Mouse (Mus musculus) urinary bladder, postnatal 4 days (tissue): ENCODE data around the gene Arhgap31.
"Not testable (repeated sequence)": the region's sequence is repeated elsewhere in the genome, so short reads cannot be mapped to it uniquely, and the experiment has no call there.

Source experiments
- DNase-seq, 2 experiments: peaks; one replicate each; pipeline ENCODE4 v3.0.0; 2021 to 2022; ENCODE audit warnings: low spot score in 2 of 2

Gene Arhgap31

DNA sequence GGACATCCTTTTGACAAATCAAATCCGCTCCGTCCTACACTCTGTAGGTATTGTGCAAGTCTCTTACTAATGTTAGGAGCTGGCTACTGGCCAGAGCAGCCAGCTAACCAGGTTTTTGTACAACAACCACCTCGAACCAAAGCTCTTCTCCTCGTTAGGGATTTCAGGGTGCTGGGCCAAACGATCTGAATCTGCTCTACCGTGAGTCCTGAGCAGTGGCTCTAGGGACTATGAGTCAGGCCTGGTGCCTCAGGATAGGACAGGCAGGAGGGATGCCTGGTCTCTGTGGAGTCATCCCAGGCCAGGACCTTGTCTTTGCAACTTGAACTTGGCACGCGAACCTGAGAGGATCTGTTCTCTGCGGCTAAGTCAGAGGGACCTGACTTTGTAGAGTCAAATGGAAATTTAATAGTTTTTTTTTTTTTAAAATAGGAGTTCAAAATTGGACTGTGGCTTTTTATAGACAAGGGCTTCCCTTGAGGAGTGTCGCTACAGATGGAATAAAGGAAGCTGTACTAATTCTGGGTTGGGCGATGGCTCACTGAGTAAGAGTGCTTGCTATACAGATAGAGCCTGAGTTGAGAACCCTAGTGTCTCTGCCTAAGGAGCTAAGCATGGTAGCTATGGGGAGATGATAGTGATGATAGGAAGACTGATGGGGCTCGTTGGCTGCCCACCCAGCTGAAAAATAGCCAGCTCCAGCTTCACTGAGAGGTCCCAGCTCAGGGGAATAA is 24.4 kb downstream of the Arhgap31 start:
- no peak for DNase-seq

DNA sequence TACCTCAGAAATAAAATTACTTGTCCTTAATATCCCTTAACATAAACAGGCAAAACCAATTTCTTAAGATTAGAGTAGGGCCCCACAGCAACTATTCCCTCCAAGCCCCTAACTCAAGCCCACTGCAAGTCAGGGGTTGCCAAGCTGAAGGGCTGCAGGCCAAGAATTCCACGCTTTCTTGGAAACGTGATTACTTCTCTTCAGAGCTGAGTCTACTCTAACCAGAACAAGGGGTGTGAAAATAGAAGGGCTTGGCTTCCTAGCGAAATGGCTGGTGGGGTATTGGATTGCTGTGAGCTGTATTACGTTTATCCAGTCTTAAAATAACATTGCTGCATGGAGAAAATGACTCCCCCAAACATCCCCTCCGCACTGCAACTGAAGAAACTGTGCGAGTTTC is 25.4 kb downstream of the Arhgap31 start:
- DNase-seq, result no peak

DNA sequence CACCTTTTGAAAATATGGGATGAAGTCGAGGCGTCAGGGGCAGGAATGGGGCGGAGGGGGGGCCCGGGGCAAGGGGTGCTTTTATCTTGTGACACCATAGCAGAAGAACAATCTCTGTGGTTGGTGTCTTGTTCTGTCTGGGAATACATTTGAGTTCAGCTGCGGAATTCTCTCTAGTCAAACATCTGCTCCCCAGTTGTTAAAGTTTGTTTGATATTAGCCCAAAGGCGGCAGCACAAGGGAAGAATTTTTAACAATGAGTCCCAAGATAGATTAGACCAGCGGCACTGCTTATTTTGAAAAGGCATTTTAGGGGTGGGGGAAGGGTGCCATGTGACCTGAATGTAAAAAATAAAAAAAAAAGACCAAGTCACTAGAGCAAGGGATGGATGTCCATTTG is 30.0 kb downstream of the Arhgap31 start:
- no peak for DNase-seq

DNA sequence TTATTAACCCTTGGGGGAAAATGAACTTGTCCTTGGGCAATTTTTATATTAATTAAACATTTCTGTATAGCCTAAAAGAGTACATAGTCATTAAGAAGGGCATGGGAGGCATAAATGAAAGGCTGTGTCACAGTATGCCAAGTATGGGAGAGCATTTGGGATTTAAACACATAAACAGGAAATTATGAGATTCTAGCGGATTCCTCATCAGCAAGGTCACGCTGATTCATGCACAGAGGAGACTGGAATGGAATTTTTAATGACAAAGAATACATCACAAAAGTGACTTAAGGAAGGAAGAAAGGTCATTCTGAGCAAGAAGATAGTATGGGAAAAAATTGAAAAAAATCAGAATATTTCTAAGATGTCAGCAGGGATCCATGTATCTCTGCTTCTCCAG is 31.8 kb downstream of the Arhgap31 start:
- no peak for DNase-seq

DNA sequence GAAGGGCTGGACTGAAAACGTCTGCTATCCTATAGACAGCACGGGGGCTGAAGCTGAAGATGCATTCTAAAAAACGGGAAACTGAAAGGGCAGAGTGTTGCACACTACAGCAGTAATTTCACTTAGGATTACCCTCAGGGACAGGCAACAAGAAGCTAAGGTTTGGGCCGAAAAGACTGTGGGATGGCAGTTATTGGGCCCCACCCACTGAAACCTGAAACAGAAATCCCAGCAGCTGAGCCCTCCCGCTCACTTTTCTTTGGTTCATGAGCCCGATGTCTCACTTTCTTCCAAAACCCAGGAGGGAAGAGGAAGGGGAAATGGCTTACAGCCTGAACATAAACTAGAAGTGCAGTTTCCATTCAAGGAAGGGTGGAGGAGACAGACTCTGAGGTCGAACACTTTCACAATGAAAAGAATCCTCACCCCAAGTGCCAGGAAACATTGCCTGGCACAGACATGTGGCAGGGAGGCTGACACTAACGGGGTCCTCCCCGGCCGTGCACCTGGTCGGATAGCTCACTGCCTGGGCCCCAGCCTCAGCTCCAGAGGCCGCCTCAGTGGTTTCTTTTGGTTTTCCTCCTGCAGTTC is 33.5 kb downstream of the Arhgap31 start:
- DNase-seq, result no peak

DNA sequence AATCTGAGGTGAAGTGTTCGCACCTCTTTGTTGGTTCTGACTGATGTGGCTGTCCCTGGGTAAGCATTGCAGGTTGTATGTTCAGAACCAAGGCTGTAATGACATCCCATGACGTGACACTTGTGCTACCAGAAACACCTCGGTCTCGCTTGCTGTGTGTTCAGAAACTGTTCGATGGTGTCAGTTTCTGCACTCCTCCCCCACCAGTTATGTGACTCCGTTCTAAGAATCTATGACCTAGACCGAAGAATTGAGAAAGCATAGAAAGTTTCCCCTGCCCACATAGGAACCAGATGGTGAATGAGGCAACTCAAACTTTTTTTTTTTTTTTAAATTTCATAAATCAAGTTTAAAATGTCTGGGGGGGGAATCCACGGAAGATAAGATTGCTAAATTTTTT is 34.2 kb downstream of the Arhgap31 start:
- no peak for DNase-seq

DNA sequence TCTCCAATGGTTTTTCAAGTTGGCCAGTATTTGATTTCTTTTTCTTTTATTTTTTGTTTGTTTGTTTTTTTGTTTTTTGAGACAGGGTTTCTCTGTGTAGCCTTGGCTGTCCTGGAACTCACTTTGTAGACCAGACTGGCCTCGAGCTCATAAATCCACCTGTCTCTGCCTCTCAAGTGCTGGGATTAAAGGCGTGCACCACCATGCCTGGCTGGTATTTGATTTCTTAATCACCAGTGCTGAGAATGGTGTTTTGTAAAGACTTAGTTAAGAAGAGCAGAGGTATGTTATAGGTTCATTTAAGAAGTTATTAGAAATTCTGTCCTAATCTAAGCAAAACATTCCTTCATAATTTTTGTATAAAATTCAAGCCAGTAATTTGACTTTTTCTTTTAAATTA is 35.1 kb downstream of the Arhgap31 start:
- DNase-seq, result not testable (repeated sequence)

DNA sequence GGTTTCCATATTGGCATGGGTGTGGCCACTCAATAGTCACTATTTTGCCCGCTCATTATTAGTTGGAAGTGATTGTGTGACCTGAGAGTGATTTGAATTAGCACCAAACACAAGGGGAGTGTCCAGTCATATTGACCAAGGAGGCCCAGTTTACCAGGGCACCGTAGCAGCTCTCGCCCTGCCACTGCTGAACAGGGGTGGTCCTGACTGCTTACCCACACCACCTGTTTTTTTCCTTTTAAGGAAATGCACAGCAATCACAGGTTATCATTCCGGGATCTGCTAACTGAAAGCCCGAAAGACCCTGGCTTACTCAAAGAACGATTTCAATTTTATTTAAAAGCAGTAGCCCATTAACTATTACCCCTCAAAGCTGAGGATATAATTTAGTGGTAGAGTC is 35.9 kb downstream of the Arhgap31 start:
- DNase-seq, result no peak

DNA sequence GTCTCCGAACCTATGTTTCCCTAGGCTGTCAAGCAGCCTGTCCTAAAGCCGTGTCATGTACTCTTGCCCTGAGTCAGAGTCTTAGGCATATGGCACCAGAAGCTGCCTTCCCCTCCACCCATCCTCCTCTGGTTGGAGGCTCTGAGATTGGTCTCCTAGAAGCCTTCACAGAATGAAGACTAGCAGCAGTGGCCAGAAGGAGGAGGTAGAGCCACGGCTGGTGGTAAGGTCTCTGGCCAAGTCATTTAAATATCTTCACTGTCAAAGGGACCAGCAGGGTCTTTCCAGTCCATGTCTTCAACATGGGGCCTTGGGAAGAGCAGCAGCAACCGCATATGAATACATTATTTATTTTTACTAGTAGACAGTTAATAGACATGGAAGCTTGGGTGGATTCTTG is 36.4 kb downstream of the Arhgap31 start:
- DNase-seq, result no peak

DNA sequence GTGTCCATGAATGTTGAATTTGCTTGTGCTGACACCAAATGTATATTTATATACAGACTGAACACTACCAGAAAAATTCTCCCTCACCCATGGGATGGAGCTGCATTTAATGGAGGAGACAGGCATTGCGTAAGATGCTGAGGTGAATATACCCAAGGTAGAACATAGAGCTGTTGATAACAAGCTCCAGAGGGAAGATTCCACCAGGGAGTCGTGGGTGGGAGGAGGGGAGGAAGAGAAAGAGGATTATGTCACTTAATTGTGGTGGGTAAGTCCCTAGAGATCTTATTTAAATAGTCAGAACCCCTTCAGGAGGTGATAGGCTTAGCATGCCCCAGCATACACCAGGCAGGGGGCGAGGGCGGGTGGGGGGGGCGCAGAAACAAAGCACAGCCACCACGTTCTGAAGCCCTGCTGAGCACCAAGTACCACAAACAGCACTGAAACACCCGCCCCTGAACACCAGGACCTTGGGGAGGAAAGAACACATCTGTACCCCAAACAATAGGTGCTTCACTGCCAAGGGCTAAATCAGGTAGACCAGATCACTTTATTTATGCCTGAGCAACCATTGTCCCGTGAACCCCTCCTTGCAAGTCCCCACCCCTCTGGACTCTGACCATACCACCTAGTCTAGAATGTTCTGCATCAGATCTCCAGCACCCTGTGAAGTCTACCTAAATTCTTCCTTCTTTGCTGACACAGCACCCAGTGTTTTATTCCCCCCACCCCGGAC is 37.3 kb downstream of the Arhgap31 start:
- DNase-seq, result no peak

DNA sequence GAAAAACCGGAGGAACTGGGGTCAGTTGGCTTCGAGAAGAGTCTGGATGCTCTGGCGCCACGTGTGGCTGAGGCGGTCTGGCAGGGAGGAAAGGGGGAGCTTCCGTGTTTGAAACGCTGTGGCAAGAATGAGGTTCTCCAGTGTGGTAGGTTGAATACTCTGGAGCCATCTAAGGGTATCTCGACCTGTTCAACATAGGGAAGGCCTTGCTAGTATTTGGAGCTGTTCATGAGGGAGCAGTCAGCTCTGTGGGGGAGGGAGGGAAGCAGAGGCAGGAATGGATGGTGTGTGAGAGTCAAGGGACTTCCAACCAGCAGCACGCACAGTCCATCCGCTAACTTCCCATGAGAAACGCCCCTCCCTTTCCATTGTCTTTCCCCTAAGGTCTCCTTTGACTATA is 38.2 kb downstream of the Arhgap31 start:
- DNase-seq, result no peak

DNA sequence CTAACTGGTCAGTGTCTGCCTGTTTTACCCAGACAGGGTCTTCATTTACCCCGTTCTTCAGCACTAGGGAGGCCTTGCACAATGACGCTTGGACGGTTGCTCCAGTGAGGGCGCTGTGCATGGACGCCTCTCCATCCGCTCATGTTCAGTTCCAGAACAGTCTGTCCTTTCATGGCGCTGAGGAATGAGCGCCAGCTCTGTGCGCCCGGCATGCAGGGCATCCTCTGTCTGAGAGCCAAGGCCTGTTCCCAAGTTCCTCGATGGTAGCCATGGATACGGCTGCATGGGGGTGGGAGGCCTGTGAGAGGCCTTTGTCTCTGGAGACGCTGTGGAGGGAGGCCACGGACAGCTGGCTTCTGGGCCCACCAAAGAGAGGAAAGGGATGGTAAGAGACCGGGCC is 39.6 kb downstream of the Arhgap31 start:
- DNase-seq, result no peak

DNA sequence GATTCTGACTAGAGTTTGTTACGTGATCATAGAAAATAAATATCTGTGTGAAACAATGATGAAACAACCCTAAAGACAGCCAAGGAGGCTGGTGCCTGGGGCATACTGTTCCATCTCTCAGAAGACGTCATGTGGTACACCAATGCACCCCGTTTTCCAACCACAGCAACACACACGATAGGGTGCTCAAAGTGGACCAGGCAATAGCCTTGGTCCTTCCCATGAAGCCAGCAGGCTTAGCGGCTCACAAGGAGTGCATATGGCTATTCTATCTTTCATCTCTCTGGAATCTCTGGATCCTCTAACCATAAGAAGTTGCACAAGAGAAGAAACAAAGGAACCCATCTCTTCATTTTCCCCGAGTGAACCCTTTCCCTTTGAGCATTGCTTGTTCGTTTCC is 40.1 kb downstream of the Arhgap31 start:
- DNase-seq, result no peak

DNA sequence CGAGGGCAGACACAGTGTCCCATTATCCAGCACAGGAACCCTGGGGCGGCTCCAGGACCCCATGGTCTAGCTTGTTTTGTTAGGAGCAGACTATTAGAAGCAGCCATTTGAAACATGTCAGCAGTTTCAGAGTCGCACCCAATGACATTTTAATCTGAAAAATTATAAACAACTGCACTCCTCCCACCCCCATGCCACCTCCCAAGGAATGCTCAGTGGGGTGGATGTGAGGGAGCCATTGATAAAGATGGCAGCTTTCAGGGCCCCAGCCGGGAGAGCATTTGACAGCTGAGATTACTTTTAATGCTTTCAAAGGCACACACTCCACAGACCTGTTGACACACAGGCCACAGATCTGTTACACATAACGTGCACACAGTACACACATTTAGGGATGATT is 40.7 kb downstream of the Arhgap31 start:
- no peak for DNase-seq

DNA sequence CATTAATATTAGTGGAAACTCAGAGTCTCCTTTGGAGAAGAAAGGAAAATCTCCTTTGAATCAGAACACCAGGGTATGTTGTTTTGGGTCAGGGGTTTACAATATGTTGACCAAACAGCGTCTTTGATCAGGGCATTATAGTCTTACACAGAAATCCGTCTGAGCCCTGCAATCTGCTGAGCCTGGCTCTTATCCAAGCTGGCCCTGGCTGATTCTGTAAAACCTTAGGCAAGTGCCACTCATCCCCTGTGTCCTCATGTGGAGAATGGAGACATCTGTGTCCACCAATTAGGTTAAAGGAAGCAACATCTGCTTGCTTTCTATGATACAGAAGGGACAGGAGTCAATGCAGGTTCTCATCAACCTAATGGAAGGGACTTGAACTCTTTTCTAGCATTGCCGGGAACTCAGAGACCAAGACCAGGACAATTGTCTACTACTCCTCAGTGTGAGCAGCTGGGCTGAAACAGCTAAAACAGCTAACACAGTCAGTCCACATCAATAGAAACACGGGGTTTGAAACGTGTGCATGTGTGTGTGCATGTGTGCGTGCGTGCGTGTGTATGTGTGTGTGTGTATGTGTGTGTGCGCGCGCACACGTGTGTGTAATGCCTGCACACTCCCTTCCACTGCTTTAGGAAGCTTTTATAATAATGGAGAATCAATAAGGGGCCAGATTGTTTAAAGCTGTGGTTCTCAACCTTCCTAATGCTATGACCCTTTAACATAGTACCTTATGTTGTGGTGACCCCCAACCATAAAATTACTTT is 42.3 kb downstream of the Arhgap31 start:
- no peak for DNase-seq

DNA sequence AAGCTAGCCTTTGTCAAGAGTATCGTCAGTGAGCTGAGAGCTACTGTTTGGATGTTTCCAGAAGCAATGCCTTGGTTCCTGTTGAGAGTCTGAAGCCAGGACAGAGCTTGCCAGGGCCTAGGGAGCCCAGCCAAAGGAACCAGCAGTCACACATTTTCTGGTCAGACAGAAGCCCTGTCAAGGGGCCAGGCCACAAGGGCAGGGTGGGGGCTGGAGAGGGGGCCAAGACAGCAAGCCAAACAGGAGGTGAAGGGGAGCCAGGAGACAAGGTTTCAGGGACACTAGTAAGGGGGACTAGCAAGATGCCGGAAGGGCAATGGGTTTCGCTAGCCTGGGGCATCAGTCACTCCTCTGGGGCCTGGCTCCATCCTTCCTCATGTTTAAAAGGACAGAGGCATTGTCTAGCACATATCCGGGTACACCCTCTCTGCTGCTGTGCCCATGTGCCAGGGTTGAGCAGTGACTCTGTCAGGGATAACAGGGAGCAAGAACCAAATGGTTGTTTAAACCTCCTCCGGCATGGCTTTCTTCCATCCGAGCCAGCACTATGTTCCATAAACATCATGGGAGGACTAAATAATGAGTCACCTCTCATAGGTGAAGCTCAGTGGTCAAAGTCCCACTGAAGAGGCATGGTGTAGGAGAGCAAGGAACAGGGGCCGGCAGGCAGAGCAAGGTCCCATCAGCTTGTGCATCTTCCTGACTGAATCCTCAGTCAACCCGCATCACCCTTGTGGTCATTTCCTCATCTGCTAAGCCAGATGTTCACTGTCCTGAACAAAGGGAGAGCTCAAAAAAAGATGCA is 44.0 kb downstream of the Arhgap31 start:
- DNase-seq, result no peak

DNA sequence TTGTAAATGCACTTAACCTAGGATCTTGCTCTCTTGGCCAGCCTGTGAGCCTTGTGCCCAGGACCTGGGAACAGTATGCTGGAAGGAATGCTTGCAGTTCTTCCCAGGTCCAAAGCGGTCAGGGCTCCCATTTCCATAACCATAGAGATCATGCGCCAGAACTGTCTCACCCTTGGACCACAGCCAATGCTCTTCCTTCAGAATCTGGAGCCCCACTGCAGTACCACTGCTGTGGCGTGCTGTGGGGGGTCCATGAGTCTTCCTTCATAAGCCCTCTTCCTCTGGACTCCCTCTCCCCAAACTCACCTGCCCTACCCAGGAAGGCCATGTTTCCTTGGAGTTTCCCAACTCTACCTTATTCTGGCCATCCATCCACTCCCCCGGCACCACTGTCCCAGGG is 46.6 kb downstream of the Arhgap31 start:
- DNase-seq, result no peak

DNA sequence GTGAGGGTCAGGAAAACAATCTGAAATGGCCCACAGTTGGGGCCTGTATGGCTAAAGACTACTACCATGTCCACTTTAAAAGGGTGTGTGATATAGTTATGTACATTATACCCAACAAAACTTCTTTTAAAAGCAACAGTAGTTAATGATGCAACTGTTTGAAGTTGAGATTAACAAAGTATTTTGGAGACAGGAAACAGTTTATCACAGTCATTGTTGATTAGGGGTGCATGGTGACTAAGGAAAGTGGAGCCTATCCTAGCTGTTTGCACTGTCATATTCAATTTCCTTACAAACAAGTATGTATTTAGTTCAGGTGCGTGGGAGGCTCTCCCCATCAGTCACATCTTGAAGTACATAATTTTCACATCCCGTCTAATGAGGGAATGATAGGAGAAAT is 47.1 kb downstream of the Arhgap31 start:
- DNase-seq, result no peak

DNA sequence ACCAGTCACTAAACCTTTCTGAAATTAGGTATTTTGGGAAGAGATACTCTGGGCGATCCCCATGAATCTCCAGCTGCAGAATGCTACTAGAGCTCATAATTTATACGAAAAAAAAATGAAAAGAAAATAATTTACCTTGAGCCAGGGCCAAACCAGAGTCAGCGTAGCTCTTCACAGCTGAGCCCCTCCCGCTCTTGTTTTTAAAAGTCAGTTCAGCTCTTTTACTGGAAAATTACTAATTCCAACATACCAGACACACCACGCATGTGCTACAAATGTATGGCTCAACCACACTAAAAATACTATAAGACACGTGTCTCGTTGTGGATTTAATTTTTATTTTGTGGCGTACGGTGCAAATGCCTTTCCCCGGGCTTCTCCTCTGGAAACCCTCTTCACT is 50.5 kb downstream of the Arhgap31 start:
- no peak for DNase-seq

DNA sequence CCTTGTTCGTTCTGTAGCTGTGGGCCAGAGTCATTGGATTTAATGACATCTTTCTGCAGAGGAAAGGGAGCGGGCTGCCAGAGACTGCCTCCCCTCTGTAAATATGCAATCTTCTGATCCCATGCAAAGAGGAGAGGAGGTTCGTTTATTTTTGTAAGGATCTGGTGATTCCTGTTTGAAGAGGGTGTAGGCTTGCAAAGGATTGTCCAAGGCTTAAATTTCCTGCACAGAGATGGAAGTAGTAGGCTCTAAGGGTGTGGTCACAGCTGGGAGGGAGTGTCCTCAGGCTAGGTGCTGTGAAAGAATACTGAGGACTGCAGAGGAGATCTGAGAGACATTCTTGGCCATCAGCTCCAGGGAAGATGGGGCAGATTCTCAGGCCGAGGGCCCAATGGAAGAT is 58.8 kb downstream of the Arhgap31 start:
- no peak for DNase-seq

DNA sequence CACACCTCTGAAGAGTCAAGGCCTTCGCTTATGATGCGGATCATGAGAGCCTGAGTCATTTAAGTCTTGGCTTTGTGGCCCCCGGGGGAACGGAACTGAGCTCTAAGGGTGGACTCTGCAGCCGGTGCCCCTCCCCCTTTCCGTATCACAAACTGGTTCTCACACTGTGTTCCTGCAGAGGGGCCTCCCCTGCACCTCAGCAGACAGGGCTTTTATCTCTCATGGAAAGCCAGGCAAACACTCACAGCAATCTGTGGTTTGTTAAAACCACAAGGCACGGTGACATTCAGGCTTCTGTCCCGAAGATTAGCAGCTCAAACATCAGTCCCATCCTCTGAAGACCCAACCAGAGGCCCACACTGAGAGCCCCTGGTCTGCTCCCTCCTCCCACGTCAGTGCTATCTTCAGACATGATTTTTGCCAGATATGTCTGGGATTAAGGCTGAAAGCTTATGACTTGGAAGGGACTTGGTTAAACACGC is 59.6 kb downstream of the Arhgap31 start:
- DNase-seq, result peak in 1 of 2 experiments; percentile 40
